ENCODE assay signal across 8 mouse cellular contexts in the genomic region with DNA sequence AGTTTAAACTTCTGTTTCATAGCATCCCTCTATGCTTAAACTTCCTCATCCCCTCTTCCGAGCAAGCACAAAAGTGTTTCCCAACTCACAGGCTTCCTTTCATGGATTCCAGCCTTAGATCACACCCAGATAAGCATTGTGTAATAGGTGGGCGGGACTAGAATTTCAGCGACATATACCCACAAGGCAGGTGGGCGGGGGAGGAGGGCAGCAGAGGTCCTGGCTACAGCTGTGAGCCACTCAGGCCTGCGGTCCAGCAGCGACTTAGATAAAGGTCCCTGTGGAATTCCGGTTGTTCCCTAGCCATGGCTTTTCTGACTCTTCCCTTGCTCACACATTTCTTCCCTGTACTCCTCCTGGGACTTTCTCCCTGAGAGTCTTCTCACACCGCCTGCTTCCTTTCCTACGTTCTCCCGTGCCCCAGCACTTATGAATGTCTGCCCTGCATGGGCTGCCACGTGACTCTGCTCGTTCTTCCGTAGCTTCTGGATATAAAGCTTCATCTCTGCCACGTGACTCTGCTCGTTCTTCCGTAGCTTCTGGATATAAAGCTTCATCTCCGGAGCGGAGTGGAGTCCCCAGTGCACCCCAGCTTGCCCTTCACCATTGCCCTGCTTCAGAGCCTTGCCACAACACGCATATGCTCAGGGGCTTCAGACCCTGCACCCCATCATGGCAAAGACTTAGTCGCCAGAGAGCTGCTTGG.
DNase-seq lines count a peak whose midpoint lies in the region; ATAC-seq lines count a peak whose summit lies in the region.

No protein-coding gene starts in this region.

- H3K36me3 ChIP-seq in embryonic facial prominence, embryonic 13.5 days = peaks cover 13% of the 10 kb centered on the region; the same call in 1 of the 2 replicates
- H3K36me3 ChIP-seq in hindbrain, embryonic 12.5 days = peaks cover 9% of the 10 kb centered on the region
- peaks cover 15% of the 10 kb centered on the region; the same call in 1 of the 2 replicates for H3K36me3 ChIP-seq in liver, embryonic 13.5 days

- whole genome bisulfite sequencing in embryonic facial prominence, embryonic 13.5 days = 43% methylated on average over 20 of the region's 20 CpGs
- WGBS in hindbrain, embryonic 12.5 days = 45% methylated on average over 20 of the region's 20 CpGs
- 63% methylated on average over 20 of the region's 20 CpGs for WGBS in liver, embryonic 13.5 days (ENCODE audit: insufficient replicate concordance)

- H3K4me2 ChIP-seq in embryonic facial prominence, embryonic 13.5 days = peak overlapping the region; percentile 26
- H3K4me2 ChIP-seq in hindbrain, embryonic 12.5 days (replicated peaks) = peak overlapping the region; percentile 29
- H3K4me2 ChIP-seq in liver, embryonic 13.5 days = no peak overlapping the region

- peaks cover 32% of the 10 kb centered on the region for H3K4me1 ChIP-seq in embryonic facial prominence, embryonic 13.5 days
- H3K4me1 ChIP-seq in hindbrain, embryonic 12.5 days = peaks cover 35% of the 10 kb centered on the region
- H3K4me1 ChIP-seq in liver, embryonic 13.5 days (replicated peaks) = peaks cover 33% of the 10 kb centered on the region

- H3K4me3 ChIP-seq in embryonic facial prominence, embryonic 13.5 days = no peak overlapping the region
- no peak overlapping the region for H3K4me3 ChIP-seq in hindbrain, embryonic 12.5 days
- no peak overlapping the region for H3K4me3 ChIP-seq in liver, embryonic 13.5 days (replicated peaks)

- H3K9ac ChIP-seq in embryonic facial prominence, embryonic 13.5 days = peak overlapping the region; percentile 12; the same call in 1 of the 2 replicates
- no peak overlapping the region for H3K9ac ChIP-seq in hindbrain, embryonic 12.5 days
- peak overlapping the region; percentile 26; the same call in 1 of the 2 replicates for H3K9ac ChIP-seq in liver, embryonic 13.5 days

- H3K27ac ChIP-seq in embryonic facial prominence, embryonic 13.5 days = peak overlapping the region; percentile 48
- H3K27ac ChIP-seq in hindbrain, embryonic 12.5 days = peak overlapping the region; percentile 12
- H3K27ac ChIP-seq in liver, embryonic 13.5 days = peak overlapping the region; percentile 67

- no peak for DNase-seq in frontal cortex, adult 2 months (ENCODE audit: extremely low spot score in 1 of 2, low spot score in 1 of 2)
- DNase-seq in liver, embryonic 13.5 days = no peak
- DNase-seq in right cerebral cortex, postnatal 25 days = no peak

- no peaks in the 10 kb centered on the region for H3K27me3 ChIP-seq in embryonic facial prominence, embryonic 13.5 days
- no peaks in the 10 kb centered on the region for H3K27me3 ChIP-seq in hindbrain, embryonic 12.5 days
- H3K27me3 ChIP-seq in liver, embryonic 13.5 days = no peaks in the 10 kb centered on the region

- no peaks in the 10 kb centered on the region for H3K9me3 ChIP-seq in embryonic facial prominence, embryonic 13.5 days
- H3K9me3 ChIP-seq in hindbrain, embryonic 12.5 days (replicated peaks) = no peaks in the 10 kb centered on the region
- no peaks in the 10 kb centered on the region for H3K9me3 ChIP-seq in liver, embryonic 13.5 days (replicated peaks)

- ATAC-seq in frontal cortex, adult (ENCODE audit: low TSS enrichment) = peak; percentile 51
- no peak for ATAC-seq in embryonic facial prominence, embryonic 13.5 days (ENCODE audit: insufficient number of reproducible peaks, insufficient read depth, low FRiP score, low TSS enrichment, low read depth)
- peak; percentile 63 for ATAC-seq in hindbrain, embryonic 12.5 days (ENCODE audit: low FRiP score)
- peak; percentile 70 for ATAC-seq in liver, embryonic 13.5 days (ENCODE audit: low read depth)
- ATAC-seq in neutrophil, adult 5-6 weeks (ENCODE audit: extremely low read depth, insufficient number of reproducible peaks, low FRiP score, poor library complexity, severe bottlenecking) = peak; percentile 21; the same call in 1 of the 2 replicates
- no peak for ATAC-seq in CD4-positive, CD25-positive, alpha-beta regulatory T cell, adult 4 months

Comparison
In these comparisons a context has a peak if more than half of its experiments do, and no peak if none do; other contexts are left out.
1. ATAC-seq: peak in frontal cortex, adult (single experiment), hindbrain, embryonic 12.5 days (single experiment), liver, embryonic 13.5 days (single experiment) and neutrophil, adult 5-6 weeks (single experiment); none in embryonic facial prominence, embryonic 13.5 days (single experiment) and CD4-positive, CD25-positive, alpha-beta regulatory T cell, adult 4 months (single experiment).
2. H3K27ac ChIP-seq: peak in every context shown above with its lines; median percentile 67 in liver, embryonic 13.5 days; 48 in embryonic facial prominence, embryonic 13.5 days; 12 in hindbrain, embryonic 12.5 days.